Comparison of ENCODE assay signal across 24 mouse cellular contexts in the genomic region with DNA sequence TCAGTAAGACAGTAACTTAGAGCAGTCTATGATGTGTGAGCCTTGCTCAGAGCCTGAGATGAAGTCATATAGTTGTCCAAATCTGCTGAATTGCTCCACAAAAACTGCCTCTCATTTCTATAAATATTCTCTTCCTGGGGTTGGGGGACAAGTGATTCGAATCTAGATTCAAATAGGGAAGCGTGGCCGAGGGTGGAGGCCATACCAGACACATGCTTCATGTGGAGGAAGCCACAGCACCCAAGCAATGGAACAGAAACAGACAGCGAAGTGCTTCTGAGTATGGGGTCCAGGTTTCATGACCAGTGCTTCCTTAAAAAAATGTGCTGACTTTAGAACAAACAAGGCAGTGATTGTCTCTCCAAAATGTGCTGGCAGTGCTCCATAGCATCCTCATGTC. TPM values are rescaled to one million over a fixed set of nuclear protein-coding genes. Genes with fewer than 3 reads are reported as not detected.
A peak's percentile ranks its signal among the peaks of the same experiment; 100 is the strongest.
DNase-seq lines count a peak whose midpoint lies in the region; ATAC-seq and TF ChIP-seq lines count a peak whose summit lies in the region.
"Had no signal": no experiment of that assay in that cellular context is flagged by ENCODE, and none has a peak within 500 bp of the region (broad histone marks: within the 10 kb centered on the region; RNA-seq: fewer than 3 reads in every experiment).

No protein-coding gene starts in this region.

- H3K27ac ChIP-seq in macrophage, result peak overlapping the region; percentile 77
- H3K27ac ChIP-seq in left cerebral cortex, adult 2 months, result no peak overlapping the region
- H3K27ac ChIP-seq: embryonic facial prominence, embryonic 13.5 days; embryonic facial prominence, embryonic 15.5 days; forebrain, embryonic 10.5 days; forebrain, embryonic 12.5 days had no signal

- intact Hi-C loops in left cerebral cortex, adult 2 months (cut with DNase I), result no loop called here

- DNase-seq in layer of hippocampus, adult 9-11 months, result peak; percentile 60
- DNase-seq in layer of hippocampus, adult 9-10 months (ENCODE audit: low spot score), result no peak
- DNase-seq in left cerebral cortex, adult 2 months (ENCODE audit: extremely low spot score in 1 of 2, low spot score in 2 of 2), result no peak
- DNase-seq in gastrocnemius, adult 18-20 months (ENCODE audit: low spot score), result no peak
- no peak for DNase-seq in retina, embryonic 14.5 days (ENCODE audit: low spot score)
- DNase-seq: adrenal gland, adult 2 months; adrenal gland, postnatal 10 days; adrenal gland, postnatal 25 days; cerebellum, adult 11-12 months; cerebellum, adult 2 months; cerebellum, adult 9-10 months; cerebellum, postnatal 10 days; cerebellum, postnatal 25 days; embryo, embryonic 11 days had no signal

- ATAC-seq in common myeloid progenitor, adult 5-6 weeks (replicated peaks; ENCODE audit: low read depth, poor library complexity, severe bottlenecking), result peak; percentile 36; the same call in 1 of the 2 replicates
- ATAC-seq in megakaryocyte progenitor cell, adult 5-6 weeks (replicated peaks; ENCODE audit: poor library complexity), result peak; percentile 71
- ATAC-seq: forebrain, embryonic 14.5 days; forebrain, embryonic 16.5 days had no signal

- H3K79me2 ChIP-seq in macrophage (ENCODE audit: inconsistent target), result no peaks in the 10 kb centered on the region

- 9% methylated on average over 4 of the region's 4 CpGs for WGBS in macrophage (ENCODE audit: missing documents)

- TF ChIP-seq CTCF in left cerebral cortex, adult 2 months (IDR thresholded peaks at IDR 0.05), result no peak

- no peaks in the 10 kb centered on the region for H3K36me3 ChIP-seq in macrophage (ENCODE audit: inconsistent target)
- H3K36me3 ChIP-seq: embryonic facial prominence, embryonic 13.5 days; embryonic facial prominence, embryonic 15.5 days; forebrain, embryonic 10.5 days; forebrain, embryonic 12.5 days had no signal

- H3K4me3 ChIP-seq in macrophage (ENCODE audit: inconsistent target), result no peak overlapping the region
- H3K4me3 ChIP-seq in left cerebral cortex, adult 2 months, result no peak overlapping the region
- H3K4me3 ChIP-seq: embryonic facial prominence, embryonic 13.5 days; embryonic facial prominence, embryonic 15.5 days; erythroblast, embryonic 14.5 days; forebrain, embryonic 10.5 days; forebrain, embryonic 12.5 days had no signal

RNA-seq across cellular contexts. Expression of a gene that starts 11.7 kb away (rescaled TPM):
- 29.5 and 36.4 TPM in 2 replicates for total RNA-seq in common myeloid progenitor, adult 5-6 weeks (2017)
- total RNA-seq in macrophage (2018; cell fraction: chromatin; rRNA removed), result 10 to 100 TPM in 20 of 26 experiments, 1 to 10 TPM in 6; 5.5 to 38.3 (median 15.9) TPM
- 100 to 1,000 TPM in 13 of 26 experiments, 10 to 100 TPM in 13; 58.7 to 194 (median 95.9) TPM for total RNA-seq in macrophage (2018; cell fraction: cytosol; rRNA removed)
- total RNA-seq in macrophage (2018; cell fraction: nucleus; rRNA removed), result 10 to 100 TPM; 25.6 to 92.0 (median 47.5) TPM
- polyA plus RNA-seq in macrophage (2018), result 97.9 to 155 TPM (median 121 TPM) in 3 replicates
- total RNA-seq in megakaryocyte progenitor cell, adult 5-6 weeks (2015), result 45.4 and 50.2 TPM in 2 replicates
- 33.6 and 33.9 TPM in 2 replicates for total RNA-seq in megakaryocyte progenitor cell, adult 5-6 weeks (2017)
- total RNA-seq in left cerebral cortex, adult 2 months (2021), result 10 to 100 TPM; 62.2 to 67.6 TPM
- total RNA-seq in gastrocnemius, adult 18-20 months (2021), result 10 to 100 TPM; 21.7 to 24.4 TPM
